Mouse (Mus musculus) myocyte (in vitro differentiated cells): Measurements from ENCODE around the gene Zbtb22. TPM values are rescaled to one million over a fixed set of nuclear protein-coding genes. Genes with fewer than 3 reads are reported as not detected.

Experiments
- H3K27me3 ChIP-seq: one replicate; pipeline ENCODE4 v1.6.1; 2011; ENCODE audit not compliant: control insufficient read depth, insufficient read depth, insufficient read length
- H3K36me3 ChIP-seq: one replicate; pipeline ENCODE4 v1.6.1; 2011; ENCODE audit not compliant: control insufficient read depth, insufficient read depth
- H3K4me2 ChIP-seq: one replicate; pipeline ENCODE4 v1.6.1; 2011; ENCODE audit warnings: low read depth, control low read depth
- H3K4me3 ChIP-seq: one replicate; pipeline ENCODE4 v1.5.1; 2011; ENCODE audit warnings: mild to moderate bottlenecking, control low read depth, moderate library complexity
- H3K79me2 ChIP-seq: one replicate; pipeline ENCODE4 v1.6.1; 2011; ENCODE audit not compliant: control insufficient read depth, insufficient read depth
- H3ac ChIP-seq: one replicate; pipeline ENCODE4 v1.6.1; 2011; ENCODE audit not compliant: control insufficient read depth, insufficient read length
- CEBPB ChIP-seq: IDR thresholded peaks from 2 replicates; pipeline ENCODE4 v1.6.1; 2011; ENCODE audit warnings: mild to moderate bottlenecking, moderate library complexity; ENCODE audit not compliant: poor library complexity, insufficient read depth, severe bottlenecking
- E2F4 ChIP-seq: IDR thresholded peaks from one replicate; pipeline ENCODE4 v1.6.1; 2011; ENCODE audit warnings: mild to moderate bottlenecking, control low read depth, moderate library complexity; ENCODE audit not compliant: insufficient read depth
- MAX ChIP-seq: IDR thresholded peaks from one replicate; pipeline ENCODE4 v1.6.1; 2011; ENCODE audit warnings: low read depth, mild to moderate bottlenecking, control low read depth
- MYOD1 ChIP-seq, 3 experiments: IDR thresholded peaks; one replicate each; pipeline ENCODE4 v1.6.1; 2011; ENCODE audit warnings: control low read depth in 2 of 3, low read depth in 2 of 3, mild to moderate bottlenecking in 2 of 3, moderate library complexity in 1 of 3; ENCODE audit not compliant: insufficient read length in 2 of 3, control insufficient read depth in 1 of 3
- MYOG ChIP-seq, 3 experiments: IDR thresholded peaks; one replicate each; pipeline ENCODE4 v1.6.1; 2011; ENCODE audit warnings: control low read depth in 2 of 3, low read depth in 2 of 3, mild to moderate bottlenecking in 2 of 3; ENCODE audit not compliant: insufficient read length in 2 of 3, control insufficient read depth in 1 of 3, insufficient read depth in 1 of 3
- POLR2A ChIP-seq: IDR thresholded peaks from one replicate; pipeline ENCODE4 v1.6.1; 2011; ENCODE audit warnings: low read depth, mild to moderate bottlenecking, control low read depth, moderate library complexity; ENCODE audit not compliant: insufficient read length
- POLR2AphosphoS2 ChIP-seq: IDR thresholded peaks from one replicate; pipeline ENCODE4 v1.6.1; 2011; ENCODE audit warnings: low read depth, control low read depth; ENCODE audit not compliant: insufficient read length
- REST ChIP-seq: IDR thresholded peaks from one replicate; pipeline ENCODE4 v1.6.1; 2011; ENCODE audit warnings: mild to moderate bottlenecking, control low read depth, moderate library complexity; ENCODE audit not compliant: insufficient read depth, insufficient read length
- SRF ChIP-seq: IDR thresholded peaks from one replicate; pipeline ENCODE4 v1.6.1; 2011; ENCODE audit warnings: low read depth; ENCODE audit not compliant: control insufficient read depth, insufficient read length
- TCF12 ChIP-seq: IDR thresholded peaks from one replicate; pipeline ENCODE4 v1.6.1; 2011; ENCODE audit warnings: mild to moderate bottlenecking, control low read depth; ENCODE audit not compliant: poor library complexity, insufficient read depth, severe bottlenecking
- TCF3 ChIP-seq: IDR thresholded peaks from one replicate; pipeline ENCODE4 v1.6.1; 2011; ENCODE audit warnings: low read depth, control low read depth; ENCODE audit not compliant: insufficient read length
- USF1 ChIP-seq: IDR thresholded peaks from one replicate; pipeline ENCODE4 v1.6.1; 2011; ENCODE audit warnings: low read depth, mild to moderate bottlenecking, control low read depth, moderate library complexity
- polyA plus RNA-seq: library from polyadenylated mRNA; unstranded; fragments of >200 nt; fragmentation: generic; extraction: Trizol; gene quantifications from one replicate; pipeline ENCODE4 v1.2.1, GENCODE M21; 2012; ENCODE audit warnings: missing spikeins

Zbtb22 gene
- polyA plus RNA-seq, 1 experiment: 31.6 TPM

DNA sequence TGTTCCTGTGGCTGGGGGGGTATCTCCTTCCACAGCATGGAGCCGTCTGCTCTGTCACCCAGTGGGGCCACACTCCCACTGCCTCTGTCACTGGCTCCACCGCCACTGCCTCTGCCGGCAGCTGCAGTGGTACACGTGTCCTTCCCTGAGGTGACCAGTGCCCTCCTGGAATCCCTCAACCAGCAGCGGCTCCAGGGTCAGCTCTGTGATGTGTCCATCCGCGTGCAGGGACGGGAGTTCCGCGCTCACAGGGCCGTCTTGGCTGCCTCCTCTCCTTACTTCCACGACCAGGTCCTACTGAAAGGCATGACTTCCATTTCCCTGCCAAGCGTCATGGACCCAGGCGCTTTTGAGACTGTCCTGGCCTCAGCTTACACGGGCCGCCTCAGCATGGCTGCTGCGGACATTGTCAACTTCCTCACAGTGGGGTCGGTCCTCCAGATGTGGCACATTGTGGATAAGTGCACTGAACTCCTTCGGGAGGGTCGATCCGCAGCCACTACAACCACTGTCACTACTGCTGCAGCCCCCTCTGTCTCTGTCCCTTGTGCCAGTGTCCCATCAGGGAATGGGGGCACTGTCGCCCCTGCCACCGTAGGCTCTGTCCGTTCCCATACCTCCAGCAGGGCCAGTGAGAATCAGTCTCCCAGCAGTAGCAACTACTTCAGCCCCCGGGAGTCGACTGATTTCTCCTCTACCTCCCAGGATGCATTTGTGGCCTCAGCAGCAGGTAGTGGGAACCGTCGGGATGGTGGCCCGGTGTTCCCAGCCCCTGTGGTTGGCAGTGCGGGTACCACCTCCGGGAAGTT, 1.3 kb downstream of the Zbtb22 start:
- peak overlapping the region; percentile 41 for H3K4me3 ChIP-seq
- TF ChIP-seq USF1: no peak
- no peak for TF ChIP-seq POLR2A
- TF ChIP-seq TCF12: no peak
- TF ChIP-seq CEBPB: no peak
- no peak for TF ChIP-seq MYOD1 (IDR thresholded peaks at IDR 0.05; ENCODE audit: control insufficient read depth in 1 of 3, insufficient read length in 2 of 3, low read depth in 2 of 3)
- no peak for TF ChIP-seq E2F4
- TF ChIP-seq SRF: no peak
- no peak for TF ChIP-seq REST
- no peak for TF ChIP-seq POLR2AphosphoS2
- no peak for TF ChIP-seq TCF3
- TF ChIP-seq MYOG (IDR thresholded peaks at IDR 0.05; ENCODE audit: control insufficient read depth in 1 of 3, insufficient read depth in 1 of 3, insufficient read length in 2 of 3, low read depth in 2 of 3): no peak
- TF ChIP-seq MAX: no peak
- peak overlapping the region; percentile 78 for H3K4me2 ChIP-seq
- H3ac ChIP-seq: no peak overlapping the region
- peaks cover 11% of the 10 kb centered on the region for H3K36me3 ChIP-seq
- peaks cover 6% of the 10 kb centered on the region for H3K79me2 ChIP-seq
- no peaks in the 10 kb centered on the region for H3K27me3 ChIP-seq

- H3ac ChIP-seq: no peak overlapping the region
- H3K79me2 ChIP-seq: peaks cover 4% of the 10 kb centered on the region
- H3K36me3 ChIP-seq: peaks cover 7% of the 10 kb centered on the region
- H3K4me2 ChIP-seq: no peak overlapping the region
- H3K4me3 ChIP-seq: no peak overlapping the region
- no peaks in the 10 kb centered on the region for H3K27me3 ChIP-seq
- TF ChIP-seq CEBPB (no peak), MAX (no peak), USF1 (no peak), TCF3 (no peak), SRF (no peak), REST (no peak), E2F4 (no peak), POLR2A (no peak), MYOG (IDR thresholded peaks at IDR 0.05; ENCODE audit: control insufficient read depth in 1 of 3, insufficient read depth in 1 of 3, insufficient read length in 2 of 3, low read depth in 2 of 3) (no peak), POLR2AphosphoS2 (no peak)
Observed at GRCm38 (mm10) chr17:33917656-33918292, 2.1 kb downstream of the Zbtb22 start.

DNA sequence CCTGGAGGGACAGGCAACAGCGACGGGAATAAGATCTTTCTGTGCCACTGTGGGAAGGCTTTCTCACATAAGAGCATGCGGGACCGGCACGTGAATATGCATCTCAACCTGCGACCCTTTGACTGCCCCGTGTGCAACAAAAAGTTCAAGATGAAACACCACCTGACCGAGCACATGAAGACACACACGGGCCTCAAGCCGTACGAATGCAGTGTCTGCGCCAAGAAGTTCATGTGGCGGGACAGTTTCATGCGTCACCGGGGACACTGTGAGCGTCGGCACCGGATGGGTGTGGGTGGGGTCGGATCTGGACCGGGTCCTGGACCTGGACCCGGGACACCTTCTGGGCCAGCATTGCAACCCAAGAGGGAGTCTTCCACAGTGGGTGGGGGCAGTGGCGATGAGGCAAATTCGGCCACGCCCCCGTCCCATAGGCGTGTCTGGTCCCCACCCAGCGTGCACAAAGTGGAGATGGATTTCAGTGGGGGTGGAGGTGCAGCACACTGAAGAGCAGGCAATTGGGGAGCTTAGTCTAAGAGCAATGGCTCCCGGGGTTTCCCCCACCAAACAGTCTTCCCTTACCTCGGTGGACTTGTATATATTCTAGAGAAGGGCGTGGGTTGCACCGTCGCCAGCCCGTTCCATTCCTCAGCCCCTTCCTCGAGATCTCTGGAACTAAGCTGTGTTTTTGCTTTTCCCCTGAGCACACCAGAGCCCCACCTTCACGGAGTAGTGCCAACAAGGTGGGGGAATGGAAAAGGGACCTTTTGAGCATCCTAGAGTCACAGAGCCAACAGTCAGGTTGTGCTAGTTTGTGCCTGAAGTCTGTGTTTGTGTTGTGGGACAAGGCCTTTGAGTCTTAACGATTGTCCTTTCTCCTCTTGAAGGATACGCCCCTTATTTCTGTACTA, 2.8 kb downstream of the Zbtb22 start:
- Histone ChIP-seq H3K36me3 (peaks cover 4% of the 10 kb centered on the region), H3K4me2 (peak overlapping the region; percentile 90), H3K4me3 (peak overlapping the region; percentile 66), H3K27me3 (no peaks in the 10 kb centered on the region), H3ac (no peak overlapping the region), H3K79me2 (peaks cover 4% of the 10 kb centered on the region)
- TF ChIP-seq MYOD1 (IDR thresholded peaks at IDR 0.05; ENCODE audit: control insufficient read depth in 1 of 3, insufficient read length in 2 of 3, low read depth in 2 of 3) (no peak), POLR2A (peak; percentile 10), TCF3 (no peak), REST (no peak)

- Histone ChIP-seq H3K36me3 (peaks cover 4% of the 10 kb centered on the region), H3K4me3 (peak overlapping the region; percentile 66), H3K79me2 (peaks cover 4% of the 10 kb centered on the region), H3K4me2 (peak overlapping the region; percentile 90), H3ac (no peak overlapping the region), H3K27me3 (no peaks in the 10 kb centered on the region)
- TF ChIP-seq CEBPB (no peak), TCF3 (no peak), POLR2AphosphoS2 (peak; percentile 67), MAX (no peak)
Observed at GRCm38 (mm10) chr17:33919351-33920281, 3.9 kb downstream of the Zbtb22 start.
